Mouse (Mus musculus) c-Kit-positive CD71-positive TER-119-negative erythroid progenitor cells, embryonic 14.5 days (primary cell): ENCODE results near the gene Fancc.
A peak's percentile ranks its signal among the peaks of the same experiment; 100 is the strongest.
"Not testable (repeated sequence)": the region's sequence is repeated elsewhere in the genome, so short reads cannot be mapped to it uniquely, and the experiment has no call there.

Source experiments
- DNase-seq: peaks from one replicate; pipeline ENCODE4 v3.0.0-alpha.2; 2013; ENCODE audit warnings: low read depth

The Fancc gene

GRCm38 (mm10) chr13:63316407-63316806, 180.7 kb downstream of the Fancc start:
- no peak for DNase-seq

- no peak for DNase-seq
Measured at GRCm38 (mm10) chr13:63315777-63316176, 181.3 kb downstream of the Fancc start.

- not testable (repeated sequence) for DNase-seq
Measured at GRCm38 (mm10) chr13:63315111-63315510, 182.0 kb downstream of the Fancc start.

GRCm38 (mm10) chr13:63314608-63314920, 182.5 kb downstream of the Fancc start:
- DNase-seq = no peak

- DNase-seq = peak; percentile 24
Measured at GRCm38 (mm10) chr13:63313748-63314607, 183.1 kb downstream of the Fancc start.

GRCm38 (mm10) chr13:63313247-63313646, 183.8 kb downstream of the Fancc start:
- DNase-seq = no peak

GRCm38 (mm10) chr13:63311156-63311555, 185.9 kb downstream of the Fancc start:
- no peak for DNase-seq

GRCm38 (mm10) chr13:63309563-63309962, 187.5 kb downstream of the Fancc start:
- no peak for DNase-seq

- DNase-seq = no peak
Measured at GRCm38 (mm10) chr13:63306768-63307167, 190.3 kb downstream of the Fancc start.

GRCm38 (mm10) chr13:63305160-63306011, 191.7 kb downstream of the Fancc start:
- no peak for DNase-seq

GRCm38 (mm10) chr13:63304799-63305159, 192.3 kb downstream of the Fancc start:
- no peak for DNase-seq

- no peak for DNase-seq
Measured at GRCm38 (mm10) chr13:63304124-63304792, 192.8 kb downstream of the Fancc start.

- DNase-seq = no peak
Measured at GRCm38 (mm10) chr13:63302381-63302780, 194.7 kb downstream of the Fancc start.

- no peak for DNase-seq
Measured at GRCm38 (mm10) chr13:63301764-63302209, 195.3 kb downstream of the Fancc start.

GRCm38 (mm10) chr13:63300929-63301328, 196.1 kb downstream of the Fancc start:
- DNase-seq = no peak

- DNase-seq = no peak
Measured at GRCm38 (mm10) chr13:63298931-63299330, 198.1 kb downstream of the Fancc start.

GRCm38 (mm10) chr13:63297933-63298332, 199.1 kb downstream of the Fancc start:
- no peak for DNase-seq

- DNase-seq = no peak
Measured at GRCm38 (mm10) chr13:63297003-63297402, 200.1 kb downstream of the Fancc start.

GRCm38 (mm10) chr13:63296300-63296699, 200.8 kb downstream of the Fancc start:
- no peak for DNase-seq

- no peak for DNase-seq
Measured at GRCm38 (mm10) chr13:63294359-63295193, 202.5 kb downstream of the Fancc start.

GRCm38 (mm10) chr13:63293647-63294046, 203.4 kb downstream of the Fancc start:
- DNase-seq = no peak

GRCm38 (mm10) chr13:63291016-63291415, 206.1 kb downstream of the Fancc start:
- DNase-seq = no peak
